Mouse (Mus musculus) kidney, postnatal 14 days (tissue): Measurements from ENCODE around the gene Asmt.

ENCODE experiments used
- DNase-seq: peaks from one replicate; pipeline ENCODE4 v3.0.0; 2022; ENCODE audit warnings: mixed read lengths

Asmt gene

GRCm38 (mm10) chrX:170672594-170673092 is at the start of gene Asmt:
Asmt (plus strand) TSS chrX:170672644.
- DNase-seq: no peak

GRCm38 (mm10) chrX:170673233-170673951 is 948 bp downstream of the Asmt start:
- DNase-seq: peak; percentile 5

GRCm38 (mm10) chrX:170674229-170674771 is 1.9 kb downstream of the Asmt start:
- DNase-seq: peak; percentile 14

- peak; percentile 16 for DNase-seq
These were observed 2.7 kb downstream of the Asmt start for GRCm38 (mm10) chrX:170674885-170675876.

- no peak for DNase-seq
These were observed 3.6 kb downstream of the Asmt start for GRCm38 (mm10) chrX:170675923-170676605.

GRCm38 (mm10) chrX:170676606-170677239 is 4.3 kb downstream of the Asmt start:
- DNase-seq: no peak

- no peak for DNase-seq
These were observed 4.8 kb downstream of the Asmt start for GRCm38 (mm10) chrX:170677266-170677665.

GRCm38 (mm10) chrX:170677680-170678079 is 5.2 kb downstream of the Asmt start:
- no peak for DNase-seq
